Mouse (Mus musculus): ENCODE data around the gene Hoxb5. TPM values are rescaled to one million over a fixed set of nuclear protein-coding genes. Genes with fewer than 3 reads are reported as not detected.

The Hoxb5 gene
- polyA plus RNA-seq, 1 experiment, result not detected

GRCm38 (mm10) chr11:96280399-96281378 is 22.4 kb upstream of the Hoxb5 start:
- no peak overlapping the region for H3K27ac ChIP-seq (ENCODE audit: insufficient read depth, low read depth, low read length)
- TF ChIP-seq POLR2A (IDR thresholded peaks at IDR 0.05; ENCODE audit: borderline replicate concordance, low read depth, low read length), result no peak
- no peak for TF ChIP-seq CTCF (IDR thresholded peaks at IDR 0.05; ENCODE audit: low read depth, low read length)
- H3K4me3 ChIP-seq (ENCODE audit: insufficient read depth, low read length), result no peak overlapping the region
- H3K4me1 ChIP-seq (ENCODE audit: control insufficient read depth, insufficient read depth, low read length), result 0 out of 2 replicates have a peak, but pooled peaks cover 2% of the 10 kb centered on the region

DNA sequence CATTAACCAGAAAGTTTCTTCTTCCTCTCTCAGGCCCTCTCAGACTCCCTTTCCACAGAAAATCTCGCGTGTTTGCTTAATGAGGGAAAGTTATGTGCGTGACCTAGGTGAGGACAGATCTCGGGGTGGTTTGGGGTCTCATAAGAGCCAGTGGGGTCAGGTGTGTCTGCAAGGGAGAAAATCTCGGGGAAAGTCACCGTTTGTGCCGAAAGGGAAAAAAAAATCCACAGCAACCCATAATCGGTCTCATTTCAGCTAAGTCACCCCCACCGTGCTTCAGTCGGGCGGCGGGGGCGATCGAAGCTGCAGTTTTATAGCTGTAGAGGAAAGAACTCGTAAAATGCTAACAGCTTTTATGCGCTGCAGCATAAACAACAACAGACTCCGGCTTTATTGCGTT is 21.7 kb upstream of the Hoxb5 start:
- TF ChIP-seq POLR2A (IDR thresholded peaks at IDR 0.05; ENCODE audit: borderline replicate concordance, low read depth, low read length), result no peak
- no peak for TF ChIP-seq CTCF (IDR thresholded peaks at IDR 0.05; ENCODE audit: low read depth, low read length)
- H3K4me1 ChIP-seq (ENCODE audit: control insufficient read depth, insufficient read depth, low read length), result peaks cover 4% of the 10 kb centered on the region; the same call in 1 of the 2 replicates
- H3K4me3 ChIP-seq (ENCODE audit: insufficient read depth, low read length), result no peak overlapping the region
- no peak overlapping the region for H3K27ac ChIP-seq (ENCODE audit: insufficient read depth, low read depth, low read length)

GRCm38 (mm10) chr11:96281855-96282570 is 21.1 kb upstream of the Hoxb5 start, which contains the start of gene Hoxb8:
Gene Hoxb8, plus strand, starts transcription at chr11:96281905.
- TF ChIP-seq CTCF (IDR thresholded peaks at IDR 0.05; ENCODE audit: low read depth, low read length) (no peak), POLR2A (IDR thresholded peaks at IDR 0.05; ENCODE audit: borderline replicate concordance, low read depth, low read length) (no peak)
- Histone ChIP-seq H3K4me1 (ENCODE audit: control insufficient read depth, insufficient read depth, low read length) (peaks cover 5% of the 10 kb centered on the region; the same call in 1 of the 2 replicates), H3K27ac (ENCODE audit: insufficient read depth, low read depth, low read length) (no peak within 1 kb of the TSS), H3K4me3 (ENCODE audit: insufficient read depth, low read length) (no peak within 1 kb of the TSS)

GRCm38 (mm10) chr11:96282795-96283430 is 20.2 kb upstream of the Hoxb5 start:
- Histone ChIP-seq H3K4me3 (ENCODE audit: insufficient read depth, low read length) (no peak overlapping the region), H3K27ac (ENCODE audit: insufficient read depth, low read depth, low read length) (no peak overlapping the region), H3K4me1 (ENCODE audit: control insufficient read depth, insufficient read depth, low read length) (peaks cover 5% of the 10 kb centered on the region; the same call in 1 of the 2 replicates)
- no peak for TF ChIP-seq CTCF (IDR thresholded peaks at IDR 0.05; ENCODE audit: low read depth, low read length)
- no peak for TF ChIP-seq POLR2A (IDR thresholded peaks at IDR 0.05; ENCODE audit: borderline replicate concordance, low read depth, low read length)

- H3K4me3 ChIP-seq (ENCODE audit: insufficient read depth, low read length), result peak overlapping the region; percentile 30
- TF ChIP-seq POLR2A (IDR thresholded peaks at IDR 0.05; ENCODE audit: borderline replicate concordance, low read depth, low read length) (no peak), CTCF (IDR thresholded peaks at IDR 0.05; ENCODE audit: low read depth, low read length) (no peak)
- H3K27ac ChIP-seq (ENCODE audit: insufficient read depth, low read depth, low read length), result no peak overlapping the region
- H3K4me1 ChIP-seq (ENCODE audit: control insufficient read depth, insufficient read depth, low read length), result peaks cover 5% of the 10 kb centered on the region; the same call in 1 of the 2 replicates
These were observed 18.9 kb upstream of the Hoxb5 start for GRCm38 (mm10) chr11:96284041-96284749.

DNA sequence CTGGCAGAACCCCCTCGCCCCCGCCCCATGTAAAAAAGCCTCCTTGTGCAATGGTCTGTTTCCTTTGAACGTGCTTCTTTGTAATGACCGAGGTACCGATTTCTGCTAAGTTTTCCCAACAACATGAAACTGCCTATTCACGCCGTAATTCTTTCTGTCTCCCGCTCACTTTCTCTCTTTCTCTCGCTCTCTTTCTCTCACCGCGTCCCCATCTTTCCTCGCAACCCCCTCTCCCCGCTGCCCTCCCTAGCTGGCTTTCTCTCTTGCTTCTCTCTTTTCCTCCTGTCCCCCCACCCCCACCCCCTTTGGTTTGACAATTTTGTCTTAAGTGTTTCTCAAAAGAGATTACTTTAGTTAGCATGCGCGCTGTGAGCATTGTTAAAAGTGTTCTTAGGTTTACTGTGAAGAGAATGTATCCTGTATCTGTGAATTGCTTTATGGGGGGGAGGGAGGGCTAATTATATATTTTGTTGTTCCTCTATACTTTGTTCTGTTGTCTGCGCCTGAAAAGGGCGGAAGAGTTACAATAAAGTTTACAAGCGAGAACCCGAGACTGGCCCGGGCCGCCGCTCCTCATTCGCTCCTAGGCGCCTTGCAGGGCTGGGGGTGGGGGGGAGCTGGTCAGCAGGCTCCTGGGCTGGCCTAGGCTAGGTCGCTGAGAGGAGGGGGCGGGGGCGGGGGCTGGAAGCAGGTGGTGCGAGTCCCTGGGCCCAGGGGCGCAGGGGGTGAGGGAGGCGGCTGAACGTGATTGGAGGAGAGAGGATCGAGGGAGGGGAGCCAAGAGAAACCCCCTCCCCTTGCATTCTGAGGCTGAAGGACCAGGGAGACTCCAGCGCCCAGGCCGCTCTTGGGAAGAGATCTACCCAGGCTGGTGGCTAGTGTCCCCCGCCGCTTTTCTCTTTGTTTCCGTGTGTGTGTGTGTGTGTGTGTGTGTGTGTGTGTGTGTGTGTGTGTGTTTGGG is 18.1 kb upstream of the Hoxb5 start:
- Histone ChIP-seq H3K4me3 (ENCODE audit: insufficient read depth, low read length) (peak overlapping the region; percentile 30), H3K27ac (ENCODE audit: insufficient read depth, low read depth, low read length) (no peak overlapping the region), H3K4me1 (ENCODE audit: control insufficient read depth, insufficient read depth, low read length) (peaks cover 5% of the 10 kb centered on the region; the same call in 1 of the 2 replicates)
- TF ChIP-seq CTCF (IDR thresholded peaks at IDR 0.05; ENCODE audit: low read depth, low read length) (no peak), POLR2A (IDR thresholded peaks at IDR 0.05; ENCODE audit: borderline replicate concordance, low read depth, low read length) (no peak)

DNA sequence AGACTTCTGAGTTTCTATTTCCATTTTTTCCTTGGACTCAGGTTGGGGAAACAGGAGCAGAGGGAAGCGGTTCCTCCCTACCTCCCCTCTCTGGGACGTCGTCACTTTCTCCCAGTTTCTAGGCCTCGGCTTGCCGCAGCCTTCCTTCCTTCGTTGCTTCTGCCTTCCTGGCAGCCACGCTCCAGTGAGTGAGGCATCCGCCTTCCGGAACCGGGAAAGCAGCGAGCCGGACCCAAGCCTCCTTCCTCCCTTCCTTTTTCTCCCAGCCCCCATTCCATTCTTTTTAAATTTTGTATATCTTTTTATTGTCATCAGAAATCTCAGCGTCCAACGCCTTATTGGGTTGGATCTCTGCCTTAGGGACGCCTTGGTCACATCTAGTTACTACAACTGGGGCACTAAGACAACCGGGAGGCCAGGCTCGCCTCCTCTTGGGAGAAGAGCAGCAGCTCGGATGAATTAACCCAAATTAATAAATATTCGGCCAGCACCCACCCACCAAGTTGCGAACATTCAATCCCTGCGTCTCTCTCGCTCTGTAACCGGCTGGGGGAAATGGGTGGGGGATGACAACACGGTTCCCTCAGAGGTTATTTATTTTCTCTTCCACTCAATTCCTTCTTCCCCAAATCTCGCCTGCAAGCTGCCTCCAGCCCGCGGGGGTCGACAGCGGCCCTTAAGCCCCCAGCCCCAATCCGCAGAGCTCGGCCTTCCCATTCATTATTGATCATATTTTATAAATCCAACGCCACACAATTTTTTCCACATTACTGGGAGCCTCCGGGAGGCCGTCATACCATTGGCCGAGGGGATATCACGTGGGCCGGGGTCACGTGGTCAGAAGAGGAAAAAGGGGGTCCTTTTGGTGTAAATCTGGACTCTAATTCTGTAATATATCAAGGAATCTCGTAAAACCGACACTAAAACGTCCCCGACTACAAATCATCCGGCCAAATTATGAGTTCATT is 17.1 kb upstream of the Hoxb5 start, which contains the start of gene Hoxb7:
Gene Hoxb7, plus strand, starts transcription at position 853 of the 968 bp plus-strand sequence.
- no peak within 1 kb of the TSS for H3K27ac ChIP-seq (ENCODE audit: insufficient read depth, low read depth, low read length)
- no peak for TF ChIP-seq CTCF (IDR thresholded peaks at IDR 0.05; ENCODE audit: low read depth, low read length)
- no peak for TF ChIP-seq POLR2A (IDR thresholded peaks at IDR 0.05; ENCODE audit: borderline replicate concordance, low read depth, low read length)
- H3K4me3 ChIP-seq (ENCODE audit: insufficient read depth, low read length), result peak within 1 kb of the TSS; percentile 52
- H3K4me1 ChIP-seq (ENCODE audit: control insufficient read depth, insufficient read depth, low read length), result peaks cover 5% of the 10 kb centered on the region; the same call in 1 of the 2 replicates
